Mouse (Mus musculus): ENCODE measurements around the gene Plpp1. TPM values are rescaled to one million over a fixed set of nuclear protein-coding genes. Genes with fewer than 3 reads are reported as not detected.
A peak's percentile ranks its signal among the peaks of the same experiment; 100 is the strongest.

Plpp1 gene
- polyA plus RNA-seq, 1 experiment from 2014 or later: 94.8 TPM

GRCm38 (mm10) chr13:112871500-112872266 is 71.1 kb downstream of the Plpp1 start:
- Histone ChIP-seq H3K4me1 (peaks cover 3% of the 10 kb centered on the region; the same call in 1 of the 2 replicates), H3K9ac (no peak overlapping the region), H3K27me3 (no peaks in the 10 kb centered on the region), H3K36me3 (peaks cover 91% of the 10 kb centered on the region), H3K9me3 (replicated peaks) (no peaks in the 10 kb centered on the region), H3K4me3 (replicated peaks) (no peak overlapping the region), H3K4me2 (no peak overlapping the region), H3K27ac (no peak overlapping the region)
- 83% methylated on average over 17 of the region's 17 CpGs for WGBS
- no peak for ATAC-seq (replicated peaks; ENCODE audit: low FRiP score)

DNA sequence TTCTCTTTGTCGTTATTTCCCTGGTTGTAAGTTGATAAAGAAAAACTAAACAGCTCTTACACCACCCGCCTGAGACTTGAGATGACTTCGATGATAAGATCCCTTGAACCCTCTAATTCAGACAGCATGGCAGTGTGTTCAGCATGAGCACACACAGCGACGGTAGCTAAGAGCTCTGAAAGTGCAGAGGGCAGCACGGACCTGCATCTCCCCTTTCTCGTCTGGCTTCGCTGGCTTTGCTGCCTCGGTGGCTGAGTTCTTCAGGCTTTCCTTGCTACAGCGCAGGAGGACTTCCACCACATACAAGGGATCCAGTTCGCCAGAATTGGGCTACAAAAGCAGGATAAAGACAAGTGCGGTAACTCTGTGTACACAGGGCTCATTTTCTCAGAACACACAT is 86.6 kb downstream of the Plpp1 start:
- Histone ChIP-seq H3K36me3 (peaks cover 86% of the 10 kb centered on the region), H3K9me3 (replicated peaks) (no peaks in the 10 kb centered on the region), H3K27ac (no peak overlapping the region), H3K4me2 (no peak overlapping the region), H3K27me3 (no peaks in the 10 kb centered on the region), H3K9ac (no peak overlapping the region), H3K4me1 (no peaks in the 10 kb centered on the region), H3K4me3 (replicated peaks) (no peak overlapping the region)
- WGBS: 61% methylated on average over 12 of the region's 12 CpGs
- ATAC-seq (replicated peaks; ENCODE audit: low FRiP score): 0 out of 2 replicates have a peak, but pooled peaks have one; percentile 46

DNA sequence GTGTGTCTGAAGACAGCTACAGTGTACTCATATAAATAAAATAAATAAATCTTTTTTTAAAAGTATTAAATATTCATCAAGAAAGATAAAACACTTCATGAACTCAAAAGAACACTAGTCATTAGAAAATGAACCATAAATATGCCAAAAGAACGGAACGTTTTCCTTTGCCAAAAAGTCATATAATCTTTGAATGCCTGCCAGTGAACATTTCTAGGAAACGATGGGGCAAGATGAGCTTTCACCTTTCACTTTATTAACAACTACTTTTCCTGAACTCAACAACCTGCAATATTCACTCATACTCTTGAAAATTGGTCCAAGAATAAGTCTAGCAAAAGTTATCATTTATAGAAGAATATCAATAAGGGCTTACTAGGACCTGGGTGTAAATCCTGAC is 101.6 kb downstream of the Plpp1 start:
- H3K27me3 ChIP-seq: no peaks in the 10 kb centered on the region
- 70% methylated on average over 3 of the region's 3 CpGs for WGBS
- H3K4me3 ChIP-seq (replicated peaks): no peak overlapping the region
- peaks cover 84% of the 10 kb centered on the region for H3K36me3 ChIP-seq
- no peak for ATAC-seq (replicated peaks; ENCODE audit: low FRiP score)
- H3K9me3 ChIP-seq (replicated peaks): no peaks in the 10 kb centered on the region
- H3K9ac ChIP-seq: no peak overlapping the region
- no peak overlapping the region for H3K27ac ChIP-seq
- H3K4me2 ChIP-seq: no peak overlapping the region
- no peaks in the 10 kb centered on the region for H3K4me1 ChIP-seq

DNA sequence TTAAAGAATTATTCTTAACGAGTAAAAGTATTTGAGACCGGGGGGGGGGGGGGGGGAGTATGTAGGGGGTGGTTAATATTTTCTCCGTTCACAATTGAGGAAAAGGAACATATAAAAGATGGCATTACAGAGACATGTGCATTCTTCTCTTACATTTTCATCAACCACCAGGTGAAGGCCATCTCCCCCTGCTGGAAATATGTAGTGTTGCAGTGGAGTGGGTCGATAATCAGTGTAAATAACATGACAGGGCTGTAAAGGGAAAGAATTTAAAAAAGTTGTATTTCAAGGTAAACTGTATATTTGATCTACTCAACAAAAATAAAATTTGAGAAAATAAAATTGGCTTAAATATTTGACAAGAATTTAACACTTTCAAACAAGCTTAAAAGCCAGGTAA is 109.1 kb downstream of the Plpp1 start:
- H3K4me1 ChIP-seq: no peaks in the 10 kb centered on the region
- peaks cover 77% of the 10 kb centered on the region for H3K36me3 ChIP-seq
- H3K9ac ChIP-seq: no peak overlapping the region
- no peaks in the 10 kb centered on the region for H3K9me3 ChIP-seq (replicated peaks)
- no peak overlapping the region for H3K27ac ChIP-seq
- no peak overlapping the region for H3K4me2 ChIP-seq
- ATAC-seq (replicated peaks; ENCODE audit: low FRiP score): no peak
- H3K4me3 ChIP-seq (replicated peaks): no peak overlapping the region
- H3K27me3 ChIP-seq: no peaks in the 10 kb centered on the region
- 59% methylated on average over 4 of the region's 4 CpGs for WGBS

GRCm38 (mm10) chr13:112910434-112910833 is 109.8 kb downstream of the Plpp1 start:
- Histone ChIP-seq H3K27me3 (no peaks in the 10 kb centered on the region), H3K4me1 (no peaks in the 10 kb centered on the region), H3K9me3 (replicated peaks) (no peaks in the 10 kb centered on the region), H3K4me2 (no peak overlapping the region), H3K4me3 (replicated peaks) (no peak overlapping the region), H3K9ac (no peak overlapping the region), H3K27ac (no peak overlapping the region), H3K36me3 (peaks cover 73% of the 10 kb centered on the region)
- 89% methylated on average over 4 of the region's 4 CpGs for WGBS
- ATAC-seq (replicated peaks; ENCODE audit: low FRiP score): no peak

Other genes starting within 250 kb of the Plpp1 start
- 0.10 and 0.14 TPM in 2 replicates for gene Il31ra, start 206.4 kb upstream of the Plpp1 start, polyA plus RNA-seq (2015; fragmentation: Nextera tagmentation; extraction: Ambion mirVana)
- 0.28 and 0.49 TPM in 2 replicates for gene Ddx4, start 148.3 kb upstream of the Plpp1 start, polyA plus RNA-seq (2015; fragmentation: Nextera tagmentation; extraction: Ambion mirVana)
- 14.7 and 15.2 TPM in 2 replicates for gene Slc38a9, start 140.0 kb upstream of the Plpp1 start, polyA plus RNA-seq (2015; fragmentation: Nextera tagmentation; extraction: Ambion mirVana)
- gene Mtrex, start 126.6 kb downstream of the Plpp1 start, polyA plus RNA-seq (2015; fragmentation: Nextera tagmentation; extraction: Ambion mirVana): 75.2 and 78.2 TPM in 2 replicates
- 20.7 and 25.0 TPM in 2 replicates for gene Dhx29, start 126.7 kb downstream of the Plpp1 start, polyA plus RNA-seq (2015; fragmentation: Nextera tagmentation; extraction: Ambion mirVana)
- 0.49 and 0.61 TPM in 2 replicates for gene Ccno, start 187.0 kb downstream of the Plpp1 start, polyA plus RNA-seq (2015; fragmentation: Nextera tagmentation; extraction: Ambion mirVana)
- gene Mcidas, start 193.1 kb downstream of the Plpp1 start, polyA plus RNA-seq (2015; fragmentation: Nextera tagmentation; extraction: Ambion mirVana): not detected in 2 replicates
- gene Cdc20b, start 234.3 kb downstream of the Plpp1 start, polyA plus RNA-seq (2015; fragmentation: Nextera tagmentation; extraction: Ambion mirVana): not detected in 2 replicates
- gene Gpx8, start 245.6 kb downstream of the Plpp1 start, polyA plus RNA-seq (2015; fragmentation: Nextera tagmentation; extraction: Ambion mirVana): 161 TPM in 2 replicates